Mouse (Mus musculus) liver, postnatal 0 days (tissue): ENCODE measurements around the gene Wars. TPM values are rescaled to one million over a fixed set of nuclear protein-coding genes. Genes with fewer than 3 reads are reported as not detected.

ENCODE experiments used
- ATAC-seq: fragments of 200-750 bp; cut with Nextera tagmentation; 2 replicates; pipeline ENCODE4 v1.8.0; 2017; ENCODE audit warnings: mild to moderate bottlenecking, moderate library complexity
- DNase-seq: peaks from one replicate; pipeline ENCODE4 v3.0.0-alpha.2; 2016
- H3K27ac ChIP-seq: fragments of 300-500 bp; sonication (generic); 2 replicates; pipeline ENCODE4 v1.5.1; 2014; ENCODE audit warnings: antibody characterized with exemption, moderate library complexity, mild to moderate bottlenecking, low read depth
- H3K27me3 ChIP-seq: fragments of 300-500 bp; sonication (generic); 2 replicates; pipeline ENCODE4 v1.6.1; 2014; ENCODE audit warnings: low read length, control low read depth, mixed read lengths; ENCODE audit not compliant: insufficient read depth
- H3K36me3 ChIP-seq: fragments of 300-500 bp; sonication (generic); replicated peaks from 2 replicates; pipeline ENCODE4 v1.6.1; 2014; ENCODE audit warnings: mild to moderate bottlenecking, control low read depth, low read length, moderate library complexity, mixed read lengths; ENCODE audit not compliant: insufficient read depth
- H3K4me1 ChIP-seq: fragments of 300-500 bp; sonication (generic); 2 replicates; pipeline ENCODE4 v1.6.1; 2014; ENCODE audit warnings: antibody characterized with exemption, mild to moderate bottlenecking, control low read depth; ENCODE audit not compliant: insufficient read depth
- H3K4me2 ChIP-seq: fragments of 300-500 bp; sonication (generic); 2 replicates; pipeline ENCODE4 v1.6.1; 2014; ENCODE audit warnings: low read depth, mild to moderate bottlenecking, low read length, moderate library complexity, mixed read lengths
- H3K4me3 ChIP-seq: fragments of 300-500 bp; sonication (generic); 2 replicates; pipeline ENCODE4 v1.5.1; 2014; ENCODE audit warnings: low read depth, low read length
- H3K9ac ChIP-seq: fragments of 300-500 bp; sonication (generic); replicated peaks from 2 replicates; pipeline ENCODE4 v1.6.1; 2014; ENCODE audit warnings: mild to moderate bottlenecking, moderate library complexity
- H3K9me3 ChIP-seq: fragments of 300-500 bp; sonication (generic); 2 replicates; pipeline ENCODE4 v1.6.1; 2016; ENCODE audit warnings: mild to moderate bottlenecking, control low read depth, low read length, mixed read lengths
- CTCF ChIP-seq: sonication (generic); IDR thresholded peaks from 2 replicates; pipeline ENCODE4 v1.5.1; 2016; ENCODE audit warnings: antibody characterized with exemption, low read depth
- EP300 ChIP-seq: IDR thresholded peaks from 2 replicates; pipeline ENCODE4 v1.6.1; 2016; ENCODE audit warnings: antibody characterized with exemption, low read depth, mild to moderate bottlenecking
- WGBS: fragments of 180-500 bp; shearing (Covaris S2); extraction: QIAGEN DNeasy Blood & Tissue Kit; methylation state at CpG from one replicate; pipeline ENCODE4 v1.1.7; 2014; ENCODE audit not compliant: insufficient replicate concordance; 5-methylcytosine and 5-hydroxymethylcytosine counted together
- polyA plus RNA-seq: library from polyadenylated mRNA; unstranded; fragments of >200 nt; fragmentation: Nextera tagmentation; extraction: Ambion mirVana; gene quantifications from 2 replicates; pipeline ENCODE4 v1.2.1, GENCODE M21; 2015

Gene Wars
- polyA plus RNA-seq, 1 experiment from 2014 or later, result 15.9 TPM

- Histone ChIP-seq H3K9me3 (no peaks in the 10 kb centered on the region), H3K4me2 (no peak overlapping the region), H3K4me1 (no peaks in the 10 kb centered on the region), H3K36me3 (no peaks in the 10 kb centered on the region), H3K27me3 (no peaks in the 10 kb centered on the region), H3K4me3 (no peak overlapping the region), H3K27ac (no peak overlapping the region), H3K9ac (no peak overlapping the region)
- DNase-seq, result no peak
- ATAC-seq, result no peak
- TF ChIP-seq EP300, result no peak
- no peak for TF ChIP-seq CTCF
- WGBS, result 74% methylated on average over 8 of the region's 8 CpGs
These were observed 10.3 kb upstream of the Wars start for GRCm38 (mm10) chr12:108904276-108904653.

- Histone ChIP-seq H3K36me3 (no peaks in the 10 kb centered on the region; the same call in 1 of the 2 replicates), H3K4me3 (no peak overlapping the region), H3K4me2 (no peak overlapping the region), H3K9me3 (no peaks in the 10 kb centered on the region), H3K4me1 (no peaks in the 10 kb centered on the region), H3K27ac (no peak overlapping the region), H3K9ac (no peak overlapping the region), H3K27me3 (no peaks in the 10 kb centered on the region)
- WGBS, result 86% methylated on average over 8 of the region's 8 CpGs
- DNase-seq, result peak; percentile 50
- no peak for ATAC-seq
- TF ChIP-seq EP300 (no peak), CTCF (peak; percentile 74)
These were observed 9.8 kb upstream of the Wars start for GRCm38 (mm10) chr12:108903600-108904275.

- no peak overlapping the region for H3K4me2 ChIP-seq
- WGBS, result 30% methylated on average over 8 of the region's 8 CpGs
- DNase-seq, result peak; percentile 69
These were observed 9.0 kb upstream of the Wars start for GRCm38 (mm10) chr12:108902940-108903339.

GRCm38 (mm10) chr12:108901346-108901745 lies 7.4 kb upstream of the Wars start:
- Histone ChIP-seq H3K4me1 (no peaks in the 10 kb centered on the region), H3K4me2 (no peak overlapping the region), H3K27me3 (no peaks in the 10 kb centered on the region), H3K9me3 (no peaks in the 10 kb centered on the region), H3K9ac (no peak overlapping the region), H3K4me3 (no peak overlapping the region), H3K27ac (no peak overlapping the region), H3K36me3 (no peaks in the 10 kb centered on the region; the same call in 1 of the 2 replicates)
- ATAC-seq (no peak; the same call in 1 of the 2 replicates), DNase-seq (no peak)
- TF ChIP-seq CTCF, result no peak
- no peak for TF ChIP-seq EP300
- WGBS, result 45% methylated on average over 5 of the region's 5 CpGs

More at GRCm38 (mm10) chr12:108902940-108903339, 9.0 kb upstream of the Wars start:
- Histone ChIP-seq H3K9me3 (no peaks in the 10 kb centered on the region), H3K4me3 (no peak overlapping the region), H3K4me1 (no peaks in the 10 kb centered on the region), H3K27me3 (no peaks in the 10 kb centered on the region), H3K9ac (no peak overlapping the region), H3K27ac (no peak overlapping the region), H3K36me3 (no peaks in the 10 kb centered on the region; the same call in 1 of the 2 replicates)
- TF ChIP-seq EP300, result no peak
- TF ChIP-seq CTCF, result peak; percentile 91
- ATAC-seq, result peak; percentile 74

- Histone ChIP-seq H3K27me3 (no peaks in the 10 kb centered on the region), H3K4me1 (peaks cover 13% of the 10 kb centered on the region), H3K4me2 (no peak overlapping the region), H3K4me3 (no peak overlapping the region), H3K9me3 (no peaks in the 10 kb centered on the region), H3K36me3 (no peaks in the 10 kb centered on the region; the same call in 1 of the 2 replicates), H3K27ac (no peak overlapping the region), H3K9ac (no peak overlapping the region)
- ATAC-seq (no peak), DNase-seq (no peak)
- 59% methylated on average over 3 of the region's 3 CpGs for WGBS
- peak; percentile 59 for TF ChIP-seq CTCF
- TF ChIP-seq EP300, result no peak
These were observed 2.0 kb upstream of the Wars start for GRCm38 (mm10) chr12:108896006-108896405.

- H3K36me3 ChIP-seq, result peaks cover under 1% of the 10 kb centered on the region; the same call in 1 of the 2 replicates
- no peaks in the 10 kb centered on the region for H3K9me3 ChIP-seq
- WGBS, result under 1% methylated on average over 7 of the region's 7 CpGs
- no peak for TF ChIP-seq EP300
- TF ChIP-seq CTCF, result no peak
- H3K27me3 ChIP-seq, result no peaks in the 10 kb centered on the region
- 0 out of 2 replicates have a peak overlapping the region, but pooled peaks have one; percentile 1 for H3K27ac ChIP-seq
- H3K4me3 ChIP-seq, result peak overlapping the region; percentile 88
- peak; percentile 1 for ATAC-seq
- peak overlapping the region; percentile 97 for H3K4me2 ChIP-seq
- DNase-seq, result no peak
- peaks cover 13% of the 10 kb centered on the region for H3K4me1 ChIP-seq
- H3K9ac ChIP-seq, result peak overlapping the region; percentile 82
These were observed 450 bp upstream of the Wars start for GRCm38 (mm10) chr12:108894432-108894816.
